Mouse (Mus musculus) lung, adult 18-20 months (tissue): ENCODE data around the gene Asah2.
"Not testable (repeated sequence)": the region's sequence is repeated elsewhere in the genome, so short reads cannot be mapped to it uniquely, and the experiment has no call there.

Experiments
- DNase-seq, 2 experiments: peaks; one replicate each; pipeline ENCODE4 v3.0.0; 2022; ENCODE audit warnings: mixed read lengths in 2 of 2

The Asah2 gene

DNA sequence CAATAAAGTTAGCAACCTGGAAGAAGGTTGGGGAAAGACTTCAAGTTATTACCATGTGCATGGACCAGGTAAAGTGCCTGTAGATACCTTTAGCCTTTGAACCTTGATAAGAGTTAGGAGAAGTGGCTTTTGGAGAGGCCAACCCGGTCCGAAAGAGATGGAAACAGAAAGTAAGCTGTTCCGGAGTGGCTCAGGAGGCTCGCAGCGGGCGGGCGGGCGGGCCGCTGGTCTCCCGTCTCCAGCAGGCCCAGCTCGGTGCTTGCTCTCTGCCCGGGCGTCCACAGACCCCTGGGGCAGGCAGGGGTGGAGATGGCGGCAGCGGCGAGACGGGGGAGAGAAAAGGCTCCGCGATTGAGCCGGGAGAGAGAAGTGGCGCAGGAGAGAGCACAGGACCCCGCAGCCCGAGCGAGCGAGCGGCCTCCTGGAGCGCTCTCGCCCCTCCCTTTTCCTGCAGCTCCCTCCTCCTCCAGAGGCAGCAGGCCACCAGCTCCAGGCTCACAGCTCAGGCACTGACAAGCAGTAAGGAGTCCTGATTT, at the start of gene Asah2:
Gene Asah2, minus strand, starts transcription at position 441 of the 536 bp plus-strand sequence.
- DNase-seq = peak; percentile 77 to 80

DNA sequence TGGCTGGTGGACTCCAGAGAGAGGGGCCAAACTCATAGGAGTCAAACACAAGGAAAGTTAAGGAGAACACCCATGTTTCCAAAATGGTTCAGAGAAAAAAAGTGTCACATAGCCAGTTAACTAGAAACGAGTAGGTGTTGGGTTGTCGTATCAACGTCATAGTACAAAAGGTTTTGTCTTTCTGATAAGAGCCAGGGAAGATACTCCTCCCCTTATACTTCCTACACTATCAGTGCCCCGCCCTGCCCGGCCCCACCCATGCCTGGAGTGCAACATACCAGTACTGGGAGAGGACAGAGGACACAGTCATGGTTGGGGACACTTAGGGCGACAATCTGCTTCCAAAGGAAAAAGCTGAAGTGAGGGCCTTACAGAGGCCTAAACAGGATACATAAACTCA, 49.0 kb upstream of the Asah2 start:
- DNase-seq = no peak

GRCm38 (mm10) chr19:32152529-32152928, 44.5 kb upstream of the Asah2 start:
- no peak for DNase-seq

GRCm38 (mm10) chr19:32148710-32149109, 40.7 kb upstream of the Asah2 start:
- no peak for DNase-seq

GRCm38 (mm10) chr19:32142383-32142782, 34.4 kb upstream of the Asah2 start:
- DNase-seq = no peak

DNA sequence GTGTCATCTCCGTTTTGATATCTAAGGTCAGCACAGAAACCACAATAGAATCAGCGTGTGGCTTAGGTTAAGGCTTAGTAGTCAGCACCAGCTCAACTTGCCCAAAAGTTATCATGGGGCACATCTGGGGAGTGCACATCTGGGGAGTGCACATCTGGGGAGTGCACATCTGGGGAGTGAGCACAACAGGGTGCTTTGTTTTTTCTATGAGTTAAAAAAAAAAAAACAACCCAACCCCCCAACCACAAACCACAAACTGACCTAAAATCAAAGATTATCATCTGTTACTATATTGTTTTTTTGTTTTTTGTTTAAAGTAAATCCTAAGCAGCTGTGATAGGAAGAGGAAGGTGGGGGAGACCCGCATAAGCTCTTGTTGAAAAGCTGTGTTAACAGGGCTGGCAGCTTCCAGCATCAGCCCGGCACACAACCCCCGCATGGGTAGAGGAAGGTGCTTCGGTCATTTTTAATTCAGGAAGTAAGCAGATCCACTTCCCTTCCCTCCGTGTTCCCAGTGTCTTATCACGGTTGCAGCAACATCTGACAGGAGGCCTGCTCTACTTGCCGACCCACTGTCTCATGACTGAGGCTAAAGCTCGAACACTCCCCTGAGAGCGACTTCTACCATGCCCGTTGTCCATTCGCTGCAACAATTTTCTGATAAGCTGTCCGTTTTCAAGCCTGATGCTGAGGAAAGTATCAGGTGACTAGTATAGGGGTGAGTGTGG, 30.5 kb upstream of the Asah2 start:
- no peak for DNase-seq

DNA sequence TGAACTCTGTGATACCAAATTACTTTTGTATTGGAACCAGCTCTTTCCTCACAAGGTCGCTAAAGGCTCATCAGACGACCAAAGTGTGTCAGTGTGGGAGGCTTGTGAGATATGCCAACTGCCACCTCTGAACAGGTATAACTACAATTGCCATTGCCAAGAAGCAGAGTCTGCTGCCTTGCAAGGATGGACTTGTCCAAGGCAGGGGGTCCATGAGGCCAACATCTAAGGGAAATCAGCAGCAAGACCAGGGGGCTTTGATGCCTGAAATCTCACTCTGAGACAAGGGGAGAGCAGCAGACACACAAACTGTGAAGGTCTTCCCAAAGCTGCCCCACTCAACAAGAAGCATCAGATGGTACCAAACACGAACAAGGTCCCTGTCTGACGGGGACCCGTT, 29.9 kb upstream of the Asah2 start:
- no peak for DNase-seq

GRCm38 (mm10) chr19:32136888-32137625, 29.0 kb upstream of the Asah2 start:
- peak in 1 of 2 experiments; percentile 23 for DNase-seq

GRCm38 (mm10) chr19:32131707-32132488, 23.9 kb upstream of the Asah2 start:
- DNase-seq = not testable (repeated sequence)

DNA sequence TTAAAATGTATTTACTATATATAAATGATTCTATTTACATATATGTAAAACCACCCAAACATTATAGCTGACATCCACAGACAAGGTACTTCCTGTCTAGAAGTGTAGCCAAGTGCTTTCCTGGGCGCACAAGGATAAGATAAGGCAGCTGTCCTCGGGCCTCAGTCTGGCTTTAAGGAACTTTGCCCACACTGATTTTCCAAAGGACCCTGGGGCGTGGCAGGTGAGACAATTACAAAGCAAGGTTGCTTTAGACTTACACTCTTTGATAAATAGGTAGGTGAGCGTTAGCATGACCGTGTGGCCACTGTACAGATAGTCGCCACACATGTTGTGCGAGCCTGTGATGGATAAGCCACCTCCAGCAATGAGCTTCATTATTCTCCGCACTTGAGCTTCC, 21.3 kb upstream of the Asah2 start:
- no peak for DNase-seq

GRCm38 (mm10) chr19:32127180-32127850, 19.3 kb upstream of the Asah2 start:
- no peak for DNase-seq

- no peak for DNase-seq
These were observed 16.1 kb upstream of the Asah2 start for GRCm38 (mm10) chr19:32124155-32124554.

DNA sequence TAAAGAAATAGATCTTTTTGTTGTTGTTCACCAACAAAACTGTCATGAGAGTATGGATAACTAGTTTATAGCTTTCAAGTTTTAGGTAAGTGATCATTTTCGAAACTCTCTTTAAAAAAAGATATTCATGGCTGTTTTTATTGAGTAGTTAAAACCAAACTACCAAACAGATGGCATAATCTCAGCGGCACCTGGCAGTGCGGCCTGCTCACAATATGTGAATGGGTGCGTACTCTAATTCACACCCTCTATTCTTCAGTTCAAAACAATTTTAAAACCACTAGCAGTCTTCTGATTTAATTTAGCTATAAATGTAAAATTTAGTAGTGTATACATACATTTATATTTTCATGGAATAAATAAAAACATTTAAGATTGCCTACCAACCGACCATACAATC, 15.2 kb upstream of the Asah2 start:
- no peak for DNase-seq

- no peak for DNase-seq
These were observed 12.8 kb upstream of the Asah2 start for GRCm38 (mm10) chr19:32120798-32121197.

DNA sequence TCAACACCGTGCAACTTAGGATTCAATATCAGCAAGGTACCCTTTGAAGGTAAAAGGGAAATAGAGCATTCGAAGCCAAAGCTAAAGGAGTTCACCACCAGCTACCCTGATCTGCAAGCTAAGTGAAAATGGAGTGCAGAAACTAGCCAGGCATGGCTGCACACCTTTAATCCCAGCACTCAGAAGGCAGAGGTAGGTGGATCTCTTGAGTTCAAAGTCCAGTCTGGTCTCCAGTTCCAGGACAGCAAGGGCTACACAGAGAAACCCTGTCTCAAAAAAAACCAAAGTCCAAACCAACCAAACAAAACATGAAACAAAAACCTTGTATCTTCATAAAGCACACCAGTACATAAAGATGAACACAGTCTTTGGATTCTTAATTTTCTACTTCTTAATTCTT, 11.7 kb upstream of the Asah2 start:
- DNase-seq = no peak

- DNase-seq = peak; percentile 30 to 61
These were observed 10.5 kb upstream of the Asah2 start for GRCm38 (mm10) chr19:32118496-32118895.

GRCm38 (mm10) chr19:32117484-32118018, 9.5 kb upstream of the Asah2 start:
- no peak for DNase-seq

DNA sequence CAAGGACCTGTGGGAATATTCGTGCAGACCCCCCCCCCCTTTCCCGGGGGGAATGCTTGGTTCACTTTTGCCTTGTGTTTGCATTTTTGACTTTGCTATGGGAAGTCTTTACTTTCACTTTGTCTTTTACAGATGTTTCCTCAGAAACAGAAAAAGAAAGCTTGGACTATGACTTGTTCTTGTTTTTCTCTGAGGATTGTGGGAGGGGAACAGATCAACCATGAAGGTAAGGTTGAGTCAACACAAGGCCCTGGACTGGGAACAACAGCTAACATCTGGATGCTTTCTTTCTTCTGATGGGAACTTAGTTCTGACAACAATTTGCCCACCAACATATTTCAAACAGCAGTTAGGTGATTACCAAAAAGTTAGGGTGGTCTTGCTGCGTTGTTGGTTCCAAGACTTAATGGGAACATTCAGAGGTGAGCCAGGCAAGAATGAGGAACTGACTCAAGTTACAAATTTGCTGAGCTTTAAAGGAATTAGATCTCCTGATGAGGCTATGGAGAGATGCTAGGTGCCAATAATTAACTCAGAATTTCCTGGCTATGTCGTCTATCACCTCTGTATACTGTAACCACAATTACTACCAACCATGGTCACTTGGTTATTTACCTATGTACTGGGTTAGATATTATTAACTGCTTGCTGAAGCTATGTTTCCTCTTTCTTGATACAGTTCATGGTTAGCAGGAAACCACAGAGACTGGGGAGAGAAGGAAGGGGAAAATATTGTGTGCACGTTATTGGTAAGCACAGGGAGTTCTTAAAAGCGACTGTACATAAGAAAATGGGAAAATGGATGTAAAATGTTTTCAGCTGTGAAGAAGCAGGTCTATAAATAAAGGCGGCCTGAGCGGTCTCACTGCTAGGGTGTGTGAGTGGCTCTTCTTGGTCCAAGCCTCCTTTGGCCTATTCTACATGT, 4.1 kb upstream of the Asah2 start:
- DNase-seq = no peak

DNA sequence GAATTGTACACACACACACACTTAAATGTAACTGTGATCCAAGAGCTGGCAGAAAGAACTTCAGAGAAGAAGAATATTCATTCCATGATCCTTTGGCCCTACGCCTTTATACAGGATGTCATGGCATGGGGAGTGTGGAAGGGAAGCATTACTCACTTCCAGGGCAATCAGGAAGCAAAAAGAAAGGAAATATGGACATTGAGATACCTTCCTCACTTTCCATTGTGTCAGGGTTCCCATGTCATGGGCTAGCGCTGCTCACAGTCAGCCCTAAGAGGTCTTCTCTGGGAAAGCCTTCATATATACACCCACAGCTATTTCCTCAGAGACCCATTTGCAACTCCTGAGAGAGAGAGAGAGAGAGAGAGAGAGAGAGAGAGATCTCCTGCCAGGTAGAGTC, 1.3 kb downstream of the Asah2 start:
- DNase-seq = no peak

- no peak for DNase-seq
These were observed 3.8 kb downstream of the Asah2 start for GRCm38 (mm10) chr19:32104217-32104616.

GRCm38 (mm10) chr19:32102976-32103300, 5.1 kb downstream of the Asah2 start:
- no peak for DNase-seq
